Mouse (Mus musculus) frontal cortex, adult 2 months (tissue): ENCODE measurements around the gene AC131692.1. TPM values are rescaled to one million over a fixed set of nuclear protein-coding genes. Genes with fewer than 3 reads are reported as not detected.

Experiments
- DNase-seq, 2 experiments: peaks; one replicate each; pipeline ENCODE4 v3.0.0; 2022; ENCODE audit warnings: low spot score in 1 of 2; ENCODE audit errors: extremely low spot score in 1 of 2
- polyA plus RNA-seq: library from polyadenylated mRNA; depleted of rRNA; stranded (reverse); fragments of >200 nt; gene quantifications from 2 replicates; pipeline ENCODE4 v1.2.3, GENCODE M21; 2012; rRNA removed

The AC131692.1 gene
- polyA plus RNA-seq, 1 experiment = not detected

DNA sequence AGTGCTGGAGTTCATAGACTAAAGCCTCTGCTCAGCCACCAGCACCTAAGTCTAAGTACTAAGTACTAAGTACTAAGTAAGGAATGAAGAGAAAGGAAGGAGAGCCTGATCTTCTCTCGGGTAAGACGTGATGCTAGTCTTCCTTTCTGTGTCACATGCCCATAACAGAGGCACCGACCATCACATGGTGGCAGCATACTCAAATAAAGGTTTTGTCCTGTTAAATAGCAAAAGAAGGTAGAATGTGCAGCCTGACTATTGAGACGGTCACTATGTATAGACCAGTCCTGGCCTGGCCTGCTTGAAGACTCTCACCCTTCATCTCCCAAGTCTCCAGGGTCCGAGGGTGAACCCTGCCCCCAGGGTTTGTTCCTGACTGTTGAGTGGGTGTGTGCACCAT, 50.6 kb downstream of the AC131692.1 start:
- DNase-seq = no peak

Other genes with a start within 250 kb of the AC131692.1 start
- gene Frmd8, start 219.1 kb upstream of the AC131692.1 start, polyA plus RNA-seq = 13.1 and 15.6 TPM in 2 replicates
- gene Slc25a45, start 216.6 kb upstream of the AC131692.1 start, polyA plus RNA-seq = 7.8 and 8.7 TPM in 2 replicates
- gene Tigd3, start 200.3 kb upstream of the AC131692.1 start, polyA plus RNA-seq = 4.6 and 4.9 TPM in 2 replicates
- 106 and 118 TPM in 2 replicates for gene Dpf2, start 181.4 kb upstream of the AC131692.1 start, polyA plus RNA-seq
- 7.7 and 9.1 TPM in 2 replicates for gene Cdc42ep2, start 169.6 kb upstream of the AC131692.1 start, polyA plus RNA-seq
- gene Pola2, start 130.2 kb upstream of the AC131692.1 start, polyA plus RNA-seq = 14.2 and 14.3 TPM in 2 replicates
- gene Slc22a20, start 108.3 kb upstream of the AC131692.1 start, polyA plus RNA-seq = 0.42 TPM in 1 of 2 replicates, not detected in the other
- 15.0 and 16.3 TPM in 2 replicates for gene Capn1, start 78.5 kb upstream of the AC131692.1 start, polyA plus RNA-seq
- gene Syvn1, start 47.8 kb upstream of the AC131692.1 start, polyA plus RNA-seq = 29.2 and 34.1 TPM in 2 replicates
- gene Mrpl49, start 36.6 kb upstream of the AC131692.1 start, polyA plus RNA-seq = 44.3 and 44.4 TPM in 2 replicates
- 873 and 951 TPM in 2 replicates for gene Fau, start 36.6 kb upstream of the AC131692.1 start, polyA plus RNA-seq
- 48.4 and 51.7 TPM in 2 replicates for gene Znhit2, start 33.2 kb upstream of the AC131692.1 start, polyA plus RNA-seq
- gene Tm7sf2, start 26.0 kb upstream of the AC131692.1 start, polyA plus RNA-seq = 50.2 and 52.4 TPM in 2 replicates
- gene Vps51, start 17.2 kb upstream of the AC131692.1 start, polyA plus RNA-seq = 98.8 and 105 TPM in 2 replicates
- not detected in 2 replicates for gene Tmem262, start 14.4 kb upstream of the AC131692.1 start, polyA plus RNA-seq
- gene Gm28374, start 12.2 kb upstream of the AC131692.1 start, polyA plus RNA-seq = 0.48 and 1.4 TPM in 2 replicates
- gene Zfpl1, start 9.5 kb upstream of the AC131692.1 start, polyA plus RNA-seq = 83.9 and 89.7 TPM in 2 replicates
- gene Cdca5, start 9.4 kb upstream of the AC131692.1 start, polyA plus RNA-seq = 0.22 and 0.46 TPM in 2 replicates
- gene Naaladl1, start 11.4 kb downstream of the AC131692.1 start, polyA plus RNA-seq = 0.26 and 0.32 TPM in 2 replicates
- gene Sac3d1, start 24.2 kb downstream of the AC131692.1 start, polyA plus RNA-seq = 24.2 and 29.4 TPM in 2 replicates
- gene Snx15, start 33.9 kb downstream of the AC131692.1 start, polyA plus RNA-seq = 63.5 and 65.2 TPM in 2 replicates
- gene Batf2, start 46.6 kb downstream of the AC131692.1 start, polyA plus RNA-seq = 0.54 and 0.63 TPM in 2 replicates
- 123 and 135 TPM in 2 replicates for gene Arl2, start 47.1 kb downstream of the AC131692.1 start, polyA plus RNA-seq
- gene Majin, start 90.0 kb downstream of the AC131692.1 start, polyA plus RNA-seq = 0.14 TPM in 1 of 2 replicates, not detected in the other
- gene Gpha2, start 132.0 kb downstream of the AC131692.1 start, polyA plus RNA-seq = not detected in 2 replicates
- 137 and 141 TPM in 2 replicates for gene Ppp2r5b, start 141.5 kb downstream of the AC131692.1 start, polyA plus RNA-seq
- gene Atg2a, start 147.2 kb downstream of the AC131692.1 start, polyA plus RNA-seq = 29.3 and 31.2 TPM in 2 replicates
- gene Ehd1, start 182.3 kb downstream of the AC131692.1 start, polyA plus RNA-seq = 48.4 and 49.3 TPM in 2 replicates
- 3.2 and 3.3 TPM in 2 replicates for gene Cdc42bpg, start 212.0 kb downstream of the AC131692.1 start, polyA plus RNA-seq
- 67.6 and 68.4 TPM in 2 replicates for gene Men1, start 240.6 kb downstream of the AC131692.1 start, polyA plus RNA-seq
- gene Map4k2, start 246.7 kb downstream of the AC131692.1 start, polyA plus RNA-seq = 193 and 205 TPM in 2 replicates